In the genomic region with DNA sequence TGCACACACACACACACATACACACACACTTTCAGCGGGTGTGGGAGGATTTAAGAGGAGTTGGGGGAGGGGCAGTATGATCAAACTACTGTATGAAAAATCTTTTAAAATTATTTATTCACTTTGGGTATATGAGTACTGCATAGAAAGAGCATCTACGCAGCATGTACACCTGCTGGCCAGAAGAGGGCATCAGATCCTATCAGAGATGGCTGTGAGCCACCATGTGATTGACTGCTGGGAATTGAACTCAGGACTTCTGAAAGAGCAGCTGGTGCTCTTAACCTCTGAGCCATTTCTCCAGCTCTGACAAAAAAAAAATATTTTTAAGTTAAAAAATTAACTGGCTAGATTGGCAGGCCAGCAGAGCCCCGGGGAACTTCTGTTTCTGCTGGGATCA, we compare ENCODE assay signal across 9 mouse cellular contexts. TPM values are rescaled to one million over a fixed set of nuclear protein-coding genes. Genes with fewer than 3 reads are reported as not detected.
A peak's percentile ranks its signal among the peaks of the same experiment; 100 is the strongest.
DNase-seq lines count a peak whose midpoint lies in the region; ATAC-seq and TF ChIP-seq lines count a peak whose summit lies in the region.
"Had no signal": no experiment of that assay in that cellular context is flagged by ENCODE, and none has a peak within 500 bp of the region (broad histone marks: within the 10 kb centered on the region; RNA-seq: fewer than 3 reads in every experiment).

No protein-coding gene starts in this region.

- H3K4me3 ChIP-seq in kidney, postnatal 0 days (replicated peaks; ENCODE audit: low read depth, low read length): no peak overlapping the region
- H3K4me3 ChIP-seq in kidney, embryonic 15.5 days (replicated peaks): no peak overlapping the region
- no peak overlapping the region for H3K4me3 ChIP-seq in G1E (ENCODE audit: low read depth, low read length)

- H3K4me1 ChIP-seq in kidney, postnatal 0 days (replicated peaks; ENCODE audit: insufficient read depth, low read length): peaks cover 5% of the 10 kb centered on the region; the same call in 1 of the 2 replicates
- peaks cover 10% of the 10 kb centered on the region for H3K4me1 ChIP-seq in kidney, embryonic 15.5 days
- H3K4me1 ChIP-seq in G1E (ENCODE audit: insufficient read depth, low read depth, low read length): no peaks in the 10 kb centered on the region; the same call in 1 of the 2 replicates

- WGBS in kidney, postnatal 0 days: 52% methylated on average over 3 of the region's 3 CpGs
- 49% methylated on average over 3 of the region's 3 CpGs for WGBS in kidney, embryonic 15.5 days

- H3K27me3 ChIP-seq in kidney, postnatal 0 days (ENCODE audit: insufficient read depth, low read length): peaks cover 3% of the 10 kb centered on the region; the same call in 1 of the 2 replicates
- H3K27me3 ChIP-seq in kidney, embryonic 15.5 days: peaks cover 24% of the 10 kb centered on the region
- peaks cover 7% of the 10 kb centered on the region; the same call in 1 of the 2 replicates for H3K27me3 ChIP-seq in G1E (ENCODE audit: insufficient read depth, low read length)

- no peak overlapping the region for H3K9ac ChIP-seq in kidney, postnatal 0 days (ENCODE audit: low read depth, low read length)
- no peak overlapping the region for H3K9ac ChIP-seq in kidney, embryonic 15.5 days

- no peak overlapping the region for H3K4me2 ChIP-seq in kidney, postnatal 0 days (ENCODE audit: low read length)
- no peak overlapping the region for H3K4me2 ChIP-seq in kidney, embryonic 15.5 days

- ATAC-seq in kidney, postnatal 0 days (replicated peaks; ENCODE audit: low FRiP score, low read depth): no peak
- ATAC-seq in kidney, embryonic 15.5 days (replicated peaks; ENCODE audit: low FRiP score): no peak
- ATAC-seq in G1E (ENCODE audit: extremely low read depth, insufficient number of reproducible peaks, low FRiP score, poor library complexity, severe bottlenecking): no peak

- peak; percentile 58 for DNase-seq in kidney, postnatal 0 days (ENCODE audit: low spot score)
- no peak for DNase-seq in G1E (ENCODE audit: low spot score)
- DNase-seq in cerebellum, adult 8-10 months: peak; percentile 47
- peak; percentile 49 for DNase-seq in lung, postnatal 36 days
- DNase-seq in layer of hippocampus, postnatal 10 days (ENCODE audit: low spot score in 2 of 2): no peak
- DNase-seq in frontal cortex, postnatal 14 days (ENCODE audit: low spot score in 2 of 2): no peak
- DNase-seq: thymus, adult 2 months had no signal

- TF ChIP-seq CTCF in kidney, postnatal 0 days (IDR thresholded peaks at IDR 0.05; ENCODE audit: low read depth): peak; percentile 74
- TF ChIP-seq CTCF in G1E (IDR thresholded peaks at IDR 0.05; ENCODE audit: low read depth, low read length): 0 out of 2 replicates have a peak, but pooled peaks have one; percentile 10

- no peaks in the 10 kb centered on the region for H3K36me3 ChIP-seq in kidney, postnatal 0 days (ENCODE audit: insufficient read depth, low read length)
- H3K36me3 ChIP-seq in kidney, embryonic 15.5 days: no peaks in the 10 kb centered on the region
- no peaks in the 10 kb centered on the region for H3K36me3 ChIP-seq in G1E (replicated peaks)

- H3K27ac ChIP-seq in kidney, postnatal 0 days: no peak overlapping the region
- no peak overlapping the region for H3K27ac ChIP-seq in kidney, embryonic 15.5 days

- H3K9me3 ChIP-seq in kidney, postnatal 0 days (replicated peaks; ENCODE audit: low read length): no peaks in the 10 kb centered on the region
- H3K9me3 ChIP-seq in kidney, embryonic 15.5 days (replicated peaks): no peaks in the 10 kb centered on the region
- H3K9me3 ChIP-seq in G1E (replicated peaks): peaks cover 11% of the 10 kb centered on the region; the same call in 1 of the 2 replicates

RNA-seq across cellular contexts. Expression of a gene that starts 4.1 kb away (rescaled TPM):
- 2.2 and 2.7 TPM in 2 replicates for polyA plus RNA-seq in kidney, postnatal 0 days (2015; fragmentation: Nextera tagmentation; extraction: Ambion mirVana)
- 4.8 and 6.5 TPM in 2 replicates for polyA plus RNA-seq in kidney, embryonic 15.5 days (2015; fragmentation: Nextera tagmentation; extraction: Ambion mirVana)
- total RNA-seq in G1E (2014; fragmentation: Nextera tagmentation): not detected in 2 replicates
- total RNA-seq in G1E (2017): 0.05 and 0.06 TPM in 2 replicates
- polyA plus RNA-seq in G1E (2012): not detected in 2 replicates
- total RNA-seq in layer of hippocampus, postnatal 10 days (2021): 100 to 1,000 TPM; 112 to 133 TPM

RNA-seq across cellular contexts. Expression of a gene that starts 17.0 kb away (rescaled TPM):
- not detected in 2 replicates for polyA plus RNA-seq in kidney, postnatal 0 days (2015; fragmentation: Nextera tagmentation; extraction: Ambion mirVana)
- not detected in 2 replicates for polyA plus RNA-seq in kidney, embryonic 15.5 days (2015; fragmentation: Nextera tagmentation; extraction: Ambion mirVana)
- total RNA-seq in G1E (2014; fragmentation: Nextera tagmentation) (not detected in 2 replicates), G1E (2017) (0.16 TPM in 1 of 2 replicates, not detected in the other)
- not detected in 2 replicates for polyA plus RNA-seq in G1E (2012)
- total RNA-seq in layer of hippocampus, postnatal 10 days (2021): not detected
- total RNA-seq: layer of hippocampus, postnatal 14 days had no signal

RNA-seq across cellular contexts. Expression of a gene that starts 30.5 kb away (rescaled TPM):
- polyA plus RNA-seq in kidney, postnatal 0 days (2015; fragmentation: Nextera tagmentation; extraction: Ambion mirVana): not detected in 2 replicates
- not detected in 2 replicates for polyA plus RNA-seq in kidney, embryonic 15.5 days (2015; fragmentation: Nextera tagmentation; extraction: Ambion mirVana)
- total RNA-seq in G1E (2014; fragmentation: Nextera tagmentation) (not detected in 2 replicates), G1E (2017) (not detected in 2 replicates)
- not detected in 2 replicates for polyA plus RNA-seq in G1E (2012)
- total RNA-seq in layer of hippocampus, postnatal 10 days (2021): not detected
- total RNA-seq: layer of hippocampus, postnatal 14 days had no signal
- polyA plus RNA-seq: thymus, adult 2 months had no signal

RNA-seq across cellular contexts. Expression of a gene that starts 36.4 kb away (rescaled TPM):
- 5.4 and 5.9 TPM in 2 replicates for polyA plus RNA-seq in kidney, postnatal 0 days (2015; fragmentation: Nextera tagmentation; extraction: Ambion mirVana)
- 5.7 and 7.2 TPM in 2 replicates for polyA plus RNA-seq in kidney, embryonic 15.5 days (2015; fragmentation: Nextera tagmentation; extraction: Ambion mirVana)
- total RNA-seq in G1E (2014; fragmentation: Nextera tagmentation) (not detected in 2 replicates), G1E (2017) (0.17 and 0.44 TPM in 2 replicates)
- polyA plus RNA-seq in G1E (2012): 0.07 and 0.08 TPM in 2 replicates
- 1 to 10 TPM; 3.1 to 3.9 TPM for total RNA-seq in layer of hippocampus, postnatal 10 days (2021)

Comparison
In these comparisons a context has a peak if more than half of its experiments do, and no peak if none do; other contexts are left out.
1. DNase-seq: peak in kidney, postnatal 0 days (single experiment), cerebellum, adult 8-10 months (single experiment) and lung, postnatal 36 days (single experiment); none in G1E (single experiment), layer of hippocampus, postnatal 10 days (0 of 2) and frontal cortex, postnatal 14 days (0 of 2).